Mouse (Mus musculus) fibroblast of lung, adult 2 months (primary cell): Measurements from ENCODE around the gene Zmiz1.

Experiments used
- DNase-seq: peaks from one replicate; pipeline ENCODE4 v3.0.0-alpha.2; 2011; ENCODE audit warnings: low read depth

Zmiz1 gene

GRCm38 (mm10) chr14:25492567-25493279 is 33.7 kb downstream of the Zmiz1 start:
- DNase-seq: no peak

DNA sequence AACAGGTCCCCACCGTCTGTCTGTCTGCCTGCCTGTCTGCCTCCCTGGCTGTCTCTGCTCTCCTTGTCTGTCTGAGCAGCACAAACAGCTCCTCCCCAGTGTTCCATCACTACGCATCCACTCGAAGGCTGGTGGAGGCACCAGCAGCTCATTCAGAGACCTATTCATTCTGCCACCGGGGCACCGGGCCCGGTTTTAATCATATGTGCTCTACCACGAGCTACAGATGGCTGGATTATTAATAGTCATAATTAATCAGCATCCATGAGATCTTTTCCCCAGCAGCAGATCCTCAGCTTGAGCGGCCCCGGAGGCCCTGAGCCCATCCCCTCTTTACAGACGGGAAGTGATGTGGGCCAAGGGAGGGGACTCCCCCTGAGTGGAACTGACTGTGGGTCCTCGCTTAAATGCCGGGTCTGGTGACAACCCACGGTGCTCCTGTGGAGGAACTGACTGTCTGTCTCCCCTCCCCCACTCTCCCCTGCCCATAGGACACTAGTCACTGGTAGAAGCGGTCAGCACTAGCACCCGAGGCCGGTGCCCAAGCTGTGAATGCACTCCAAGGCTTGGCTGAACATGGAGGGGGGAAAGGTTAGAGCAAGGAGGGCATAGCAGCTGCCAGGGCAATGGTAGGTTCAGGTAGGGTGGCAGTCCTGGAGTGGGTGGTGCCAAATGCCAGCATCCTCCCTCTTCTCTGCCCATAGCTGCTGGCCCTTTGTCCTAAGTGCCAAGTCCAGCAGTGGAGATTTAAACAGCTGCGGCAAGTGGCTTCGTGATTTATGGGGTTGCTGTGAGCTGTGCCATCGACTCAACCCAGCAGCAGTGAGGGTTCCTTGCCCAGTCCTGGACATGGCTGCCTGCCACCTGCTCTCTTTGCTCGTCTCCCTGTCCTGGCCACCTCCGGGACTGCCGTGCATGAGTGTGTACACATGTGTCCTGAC is 34.6 kb downstream of the Zmiz1 start:
- no peak for DNase-seq

GRCm38 (mm10) chr14:25494778-25495177 is 35.8 kb downstream of the Zmiz1 start:
- DNase-seq: no peak

DNA sequence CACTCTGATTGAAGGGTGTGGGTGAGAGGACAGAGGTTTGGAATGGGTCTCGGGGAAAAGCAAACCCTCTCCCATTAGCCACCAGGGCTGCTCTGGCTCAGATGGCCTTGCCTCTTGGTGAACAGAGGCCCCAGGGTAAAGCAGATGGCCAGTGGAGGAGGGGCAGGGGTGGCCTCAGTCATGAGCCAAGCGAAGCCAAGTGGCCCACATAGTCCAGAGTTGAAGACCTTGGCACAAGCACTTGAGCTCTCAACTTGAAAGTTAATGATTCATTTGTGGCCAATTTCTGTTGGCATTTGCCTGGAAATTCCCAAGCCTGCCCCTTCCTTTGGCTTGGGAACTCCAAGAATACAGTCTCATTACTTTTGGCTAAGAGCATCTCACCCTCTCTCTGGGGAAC is 37.1 kb downstream of the Zmiz1 start:
- DNase-seq: peak; percentile 86

GRCm38 (mm10) chr14:25496989-25497388 is 38.0 kb downstream of the Zmiz1 start:
- DNase-seq: no peak

DNA sequence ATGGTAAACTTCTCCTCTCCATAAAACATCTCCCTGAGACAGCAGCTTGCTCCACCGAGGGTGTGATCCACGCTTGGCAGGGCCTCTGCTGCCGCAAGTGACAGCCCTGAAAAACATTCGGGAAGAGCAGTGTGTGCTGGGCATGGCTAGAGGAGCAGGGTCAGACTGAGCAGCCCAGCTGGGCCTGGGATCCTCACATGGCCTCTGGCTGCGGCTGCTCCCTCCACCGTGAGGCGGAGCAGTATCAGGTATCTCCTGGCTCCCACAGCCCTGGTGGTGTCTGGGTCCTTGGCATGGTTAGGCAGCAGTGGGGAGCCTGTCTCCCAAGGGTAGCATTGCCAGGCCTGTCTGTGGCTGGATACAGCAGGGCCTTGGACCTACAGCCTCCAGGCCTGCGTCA is 38.6 kb downstream of the Zmiz1 start:
- DNase-seq: peak; percentile 92

DNA sequence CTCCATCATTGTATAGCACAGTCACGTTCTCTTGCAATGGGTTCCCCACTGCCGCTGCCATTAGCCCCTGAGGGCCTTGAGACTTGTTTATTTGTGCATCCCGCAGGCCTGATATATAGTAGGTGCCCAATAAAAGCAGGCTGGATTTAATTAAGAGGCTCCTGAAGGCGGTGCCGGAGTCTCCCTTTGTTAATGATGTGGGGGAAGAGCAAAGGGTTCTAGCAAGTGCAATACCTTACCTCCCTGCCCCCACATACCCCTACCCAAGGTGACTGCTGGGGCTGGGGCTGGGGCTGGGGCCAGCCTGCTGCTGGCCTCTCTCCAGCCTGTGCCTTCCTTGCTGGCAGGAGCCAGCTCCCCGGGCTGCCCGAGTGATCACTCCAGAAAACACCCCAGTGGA is 39.4 kb downstream of the Zmiz1 start:
- no peak for DNase-seq

GRCm38 (mm10) chr14:25499526-25499925 is 40.5 kb downstream of the Zmiz1 start:
- DNase-seq: no peak

GRCm38 (mm10) chr14:25500511-25501120 is 41.6 kb downstream of the Zmiz1 start:
- no peak for DNase-seq

GRCm38 (mm10) chr14:25501481-25501880 is 42.5 kb downstream of the Zmiz1 start:
- DNase-seq: no peak

DNA sequence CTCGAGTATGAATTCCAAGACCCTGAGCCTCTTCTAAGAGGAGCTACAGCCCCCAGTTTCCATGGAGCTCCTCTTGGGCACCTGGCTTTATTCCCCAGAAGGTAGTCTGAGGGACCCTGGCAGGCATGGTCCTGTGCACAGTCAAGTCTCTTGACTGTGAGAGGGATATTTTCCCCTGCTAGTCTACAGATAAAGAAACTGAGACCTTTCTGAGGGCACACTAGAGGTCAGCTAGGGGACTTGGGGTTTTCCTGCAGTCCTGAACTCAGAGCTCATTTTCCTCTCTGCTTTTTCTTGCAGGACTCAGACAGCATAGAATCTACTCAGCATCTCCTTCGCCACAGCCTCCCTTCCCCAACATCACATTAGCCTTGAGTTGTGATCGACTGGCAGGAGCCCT is 43.4 kb downstream of the Zmiz1 start:
- DNase-seq: no peak

DNA sequence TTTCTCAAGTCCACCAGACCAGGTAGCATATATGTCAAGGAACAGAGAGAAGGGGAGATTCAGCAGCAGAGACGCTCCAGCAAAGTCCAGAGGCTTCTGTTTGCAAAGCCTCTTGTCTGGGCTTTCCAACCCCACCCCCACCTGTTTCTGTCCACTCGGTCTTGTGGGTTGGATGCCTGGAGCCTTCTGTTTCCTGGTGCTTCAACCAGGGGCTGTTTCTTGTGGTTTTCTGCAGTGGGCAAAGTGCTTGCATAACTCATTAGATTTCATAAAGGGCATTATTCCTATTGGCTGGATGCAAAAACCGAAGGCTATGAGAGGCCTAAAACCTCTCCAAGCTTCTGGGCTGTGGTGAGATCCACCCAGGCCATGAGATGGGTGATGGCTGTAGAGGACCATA is 45.3 kb downstream of the Zmiz1 start:
- DNase-seq: no peak

GRCm38 (mm10) chr14:25505201-25505671 is 46.3 kb downstream of the Zmiz1 start:
- DNase-seq: peak; percentile 93

GRCm38 (mm10) chr14:25508111-25508756 is 49.2 kb downstream of the Zmiz1 start:
- DNase-seq: no peak

GRCm38 (mm10) chr14:25508757-25509139 is 49.8 kb downstream of the Zmiz1 start:
- DNase-seq: no peak

DNA sequence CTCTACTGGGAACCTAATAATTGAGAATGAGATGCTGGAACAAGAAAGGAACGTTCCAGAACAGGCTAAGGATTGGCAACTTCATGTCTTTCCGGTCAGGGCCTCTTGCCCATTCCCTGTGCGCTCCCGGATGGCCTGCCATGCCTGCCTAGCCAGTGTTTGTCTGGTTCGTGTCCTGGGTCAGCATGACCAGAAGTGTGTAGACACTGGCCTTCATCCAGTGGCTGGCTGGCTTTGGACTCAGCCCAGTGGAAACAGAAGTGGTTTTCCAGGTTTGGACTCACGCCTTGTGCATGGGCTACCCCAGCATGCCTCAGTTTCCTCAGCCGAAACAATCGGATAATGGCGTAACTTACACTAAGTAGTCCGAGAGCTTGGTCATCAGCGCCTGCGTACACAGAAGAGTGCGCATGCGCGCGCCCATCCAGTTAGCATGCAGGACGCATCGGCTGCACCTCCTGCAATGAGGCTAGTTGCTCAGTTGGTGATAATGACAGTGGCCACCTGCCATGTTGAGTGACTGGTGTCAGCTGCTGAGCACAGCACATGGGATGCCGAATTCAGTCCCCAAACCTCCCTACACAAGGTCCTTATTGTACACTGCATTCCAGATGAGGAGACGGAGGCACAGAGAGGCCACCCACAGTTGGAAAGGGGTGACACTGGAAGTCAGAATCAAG is 50.6 kb downstream of the Zmiz1 start:
- DNase-seq: no peak

- no peak for DNase-seq
Measured at GRCm38 (mm10) chr14:25510362-25510761, 51.4 kb downstream of the Zmiz1 start.

GRCm38 (mm10) chr14:25510987-25511386 is 52.0 kb downstream of the Zmiz1 start:
- no peak for DNase-seq

DNA sequence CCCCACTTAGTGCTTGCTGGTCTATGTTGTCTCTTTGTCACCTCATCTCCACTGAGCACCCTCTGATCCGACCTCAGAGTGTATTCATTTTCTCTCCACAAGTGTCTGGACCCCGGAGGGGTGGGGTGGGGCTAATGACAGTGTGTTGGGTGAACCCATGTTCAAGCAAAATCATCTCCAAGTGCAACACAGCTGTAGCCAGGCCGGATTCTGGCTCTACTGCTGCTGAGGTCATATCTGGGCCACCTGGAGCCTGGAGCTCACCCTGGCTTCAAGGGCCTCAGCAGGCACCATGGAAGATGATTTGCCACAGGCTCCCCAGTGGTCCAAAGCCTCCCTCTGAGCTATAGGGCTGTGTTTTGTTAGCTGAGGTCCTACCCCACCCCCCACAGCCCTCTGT is 52.6 kb downstream of the Zmiz1 start:
- DNase-seq: no peak

DNA sequence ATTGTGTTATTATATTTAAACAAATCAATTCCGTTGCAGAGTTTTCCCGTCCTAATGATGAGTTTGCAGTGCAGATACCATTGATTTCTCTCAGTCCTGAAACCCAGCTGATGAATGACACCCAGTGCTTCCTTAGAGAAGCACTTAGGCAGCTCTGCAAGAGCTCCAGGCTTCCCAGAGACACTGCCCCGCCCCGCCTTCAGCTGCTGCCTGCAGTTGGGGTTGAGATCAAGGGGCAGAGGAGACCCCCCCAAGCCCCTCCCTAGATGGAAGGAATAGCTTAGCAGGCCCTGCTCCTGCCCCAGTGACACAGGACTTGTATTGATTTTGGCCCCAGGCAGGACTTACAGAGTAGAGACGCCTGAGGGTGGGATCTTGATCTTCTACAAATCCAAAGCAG is 53.0 kb downstream of the Zmiz1 start:
- DNase-seq: no peak

GRCm38 (mm10) chr14:25512803-25513202 is 53.8 kb downstream of the Zmiz1 start:
- DNase-seq: no peak

- no peak for DNase-seq
Measured at GRCm38 (mm10) chr14:25513496-25513895, 54.5 kb downstream of the Zmiz1 start.
